Mouse (Mus musculus): ENCODE measurements around the gene Zdhhc11. TPM values are rescaled to one million over a fixed set of nuclear protein-coding genes. Genes with fewer than 3 reads are reported as not detected.

The Zdhhc11 gene
- total RNA-seq, 1 experiment from 2014 or later: not detected

DNA sequence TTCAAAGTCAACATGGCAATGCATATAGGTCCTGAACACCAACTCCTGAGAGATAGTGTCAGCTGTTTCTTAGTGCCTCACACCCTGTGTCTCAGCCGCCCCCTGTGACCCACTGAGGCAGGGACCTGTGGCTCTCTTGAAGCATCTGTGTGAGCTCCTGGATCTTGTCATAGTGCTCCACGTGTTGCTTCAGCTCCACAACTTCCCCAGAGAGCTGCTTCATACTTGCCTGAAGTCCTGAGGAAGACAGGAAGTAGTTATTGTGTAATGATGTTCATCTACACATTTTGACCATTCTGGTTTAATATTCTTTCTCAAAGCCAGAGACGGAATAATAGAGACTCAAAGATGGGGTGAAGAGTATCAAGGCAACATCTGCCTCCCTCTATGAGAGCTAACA lies 76.3 kb downstream of the Zdhhc11 start:
- no peak for ATAC-seq (replicated peaks; ENCODE audit: insufficient number of reproducible peaks, low FRiP score, low TSS enrichment, poor library complexity, severe bottlenecking)

Other genes with a start within 250 kb of the Zdhhc11 start
- gene Slc12a7, start 230.8 kb upstream of the Zdhhc11 start, total RNA-seq (2017): 13.8 to 45.3 TPM (median 22.3 TPM) in 3 replicates
- gene Nkd2, start 116.2 kb upstream of the Zdhhc11 start, total RNA-seq (2017): not detected in 3 replicates
- 1.4 to 3.0 TPM (median 2.7 TPM) in 3 replicates for gene Trip13, start 26.1 kb upstream of the Zdhhc11 start, total RNA-seq (2017)
- gene Brd9, start 26.0 kb upstream of the Zdhhc11 start, total RNA-seq (2017): 129 to 150 TPM (median 134 TPM) in 3 replicates
- 2.7 to 5.5 TPM (median 3.5 TPM) in 3 replicates for gene Tppp, start 45.6 kb downstream of the Zdhhc11 start, total RNA-seq (2017)
- gene Cep72, start 98.4 kb downstream of the Zdhhc11 start, total RNA-seq (2017): 1.5 to 3.5 TPM (median 2.3 TPM) in 3 replicates
- gene Slc9a3, start 157.6 kb downstream of the Zdhhc11 start, total RNA-seq (2017): not detected in 3 replicates
- 62.8 to 81.6 TPM (median 63.1 TPM) in 3 replicates for gene Exoc3, start 244.9 kb downstream of the Zdhhc11 start, total RNA-seq (2017)